Mouse (Mus musculus) small intestine, adult 2 months (tissue): Measurements from ENCODE around the gene Gsdma2.

ENCODE experiments used
- CTCF ChIP-seq: fragments of 200-500 bp; IDR thresholded peaks from 2 replicates; pipeline ENCODE4 v1.5.1; 2012; ENCODE audit warnings: low read depth, mild to moderate bottlenecking, control low read depth, inconsistent platforms, low read length, moderate library complexity, mixed read lengths; ENCODE audit not compliant: insufficient replicate concordance, insufficient read length; ENCODE audit errors: extremely low read depth
- POLR2A ChIP-seq: fragments of 200-500 bp; IDR thresholded peaks from 2 replicates; pipeline ENCODE4 v1.6.1; 2012; ENCODE audit warnings: low read depth, mild to moderate bottlenecking, control low read depth, inconsistent platforms, low read length, moderate library complexity

GRCm38 (mm10) chr11:98637501-98637900, 9.1 kb upstream of the Gsdma2 start:
- TF ChIP-seq POLR2A (no peak), CTCF (no peak)
